Mouse (Mus musculus): ENCODE results near the gene Fam167b. TPM values are rescaled to one million over a fixed set of nuclear protein-coding genes. Genes with fewer than 3 reads are reported as not detected.

The Fam167b gene
- total RNA-seq, 2 experiments from 2014 or later, result 0.70 to 1.0 TPM

Small RNAs within 50 kb of the gene (microRNA-seq; reads per million reads assigned to microRNA genes)
- gene Mir8119, result not detected

Other genes with a start within 250 kb of the Fam167b start
- gene Rbbp4, start 243.2 kb downstream of the Fam167b start, total RNA-seq (2021), result 10 to 100 TPM; 77.5 to 84.0 TPM
- 10 to 100 TPM; 18.6 to 22.7 TPM for gene Zbtb8os, start 242.9 kb downstream of the Fam167b start, total RNA-seq (2021)
- gene Zbtb8a, start 200.4 kb downstream of the Fam167b start, total RNA-seq (2021), result 1 to 10 TPM; 3.5 to 3.7 TPM
- gene Zbtb8b, start 137.7 kb downstream of the Fam167b start, total RNA-seq (2021), result under 1 TPM in 1 of 2 experiments, not detected in 1; 0.08 TPM
- gene Bsdc1, start 117.0 kb downstream of the Fam167b start, total RNA-seq (2021), result 10 to 100 TPM; 40.6 to 45.6 TPM
- not detected for gene Tssk3, start 87.5 kb downstream of the Fam167b start, total RNA-seq (2021)
- not detected for gene Fam229a, start 87.4 kb downstream of the Fam167b start, total RNA-seq (2021)
- 1 to 10 TPM; 6.8 to 7.8 TPM for gene Marcksl1, start 65.0 kb downstream of the Fam167b start, total RNA-seq (2021)
- gene Hdac1, start 35.8 kb downstream of the Fam167b start, total RNA-seq (2021), result 10 to 100 TPM; 15.9 to 18.6 TPM
- gene Lck, start 4.9 kb downstream of the Fam167b start, total RNA-seq (2021), result 1 to 10 TPM in 1 of 2 experiments, under 1 TPM in 1; 0.47 to 1.2 TPM
- gene Eif3i, start 22.1 kb upstream of the Fam167b start, total RNA-seq (2021), result 100 to 1,000 TPM; 119 to 129 TPM
- 10 to 100 TPM; 38.5 to 42.3 TPM for gene Tmem234, start 22.1 kb upstream of the Fam167b start, total RNA-seq (2021)
- 1 to 10 TPM in 1 of 2 experiments, under 1 TPM in 1; 0.61 to 1.5 TPM for gene Dcdc2b, start 35.7 kb upstream of the Fam167b start, total RNA-seq (2021)
- gene Iqcc, start 40.5 kb upstream of the Fam167b start, total RNA-seq (2021), result 10 to 100 TPM; 17.2 to 19.1 TPM
- 10 to 100 TPM; 25.3 to 28.5 TPM for gene Ccdc28b, start 45.4 kb upstream of the Fam167b start, total RNA-seq (2021)
- gene Txlna, start 62.5 kb upstream of the Fam167b start, total RNA-seq (2021), result 10 to 100 TPM; 26.2 to 27.3 TPM
- gene Kpna6, start 94.2 kb upstream of the Fam167b start, total RNA-seq (2021), result 10 to 100 TPM; 71.7 to 79.6 TPM
- gene Tmem39b, start 118.3 kb upstream of the Fam167b start, total RNA-seq (2021), result 1 to 10 TPM; 5.3 to 5.7 TPM
- 10 to 100 TPM; 38.0 to 46.9 TPM for gene Khdrbs1, start 163.8 kb upstream of the Fam167b start, total RNA-seq (2021)
- gene Ptp4a2, start 232.7 kb upstream of the Fam167b start, total RNA-seq (2021), result 100 to 1,000 TPM; 192 to 205 TPM

Measured in heart, postnatal 25 days (tissue).